Mouse (Mus musculus) cerebellum, adult 11 months (tissue): ENCODE data around the gene Ndrg4.

ENCODE experiments used
- DNase-seq: peaks from one replicate; pipeline ENCODE4 v3.0.0; 2022

The Ndrg4 gene

GRCm38 (mm10) chr8:95688073-95688672 is 11.4 kb downstream of the Ndrg4 start:
- no peak for DNase-seq

GRCm38 (mm10) chr8:95690929-95691541 is 14.3 kb downstream of the Ndrg4 start:
- no peak for DNase-seq

- no peak for DNase-seq
Measured at GRCm38 (mm10) chr8:95694631-95695030, 17.9 kb downstream of the Ndrg4 start.

GRCm38 (mm10) chr8:95696661-95697060 is 19.9 kb downstream of the Ndrg4 start:
- no peak for DNase-seq

- peak; percentile 74 for DNase-seq
Measured at GRCm38 (mm10) chr8:95697128-95697527, 20.3 kb downstream of the Ndrg4 start.

- DNase-seq = no peak
Measured at GRCm38 (mm10) chr8:95698179-95698578, 21.4 kb downstream of the Ndrg4 start.

- DNase-seq = no peak
Measured at GRCm38 (mm10) chr8:95700282-95700681, 23.5 kb downstream of the Ndrg4 start.

GRCm38 (mm10) chr8:95701809-95702208 is 25.0 kb downstream of the Ndrg4 start:
- peak; percentile 47 for DNase-seq

GRCm38 (mm10) chr8:95702480-95703446 is 26.0 kb downstream of the Ndrg4 start:
- DNase-seq = peak; percentile 89

GRCm38 (mm10) chr8:95703461-95704260 is 26.9 kb downstream of the Ndrg4 start:
- DNase-seq = peak; percentile 86

GRCm38 (mm10) chr8:95704538-95704937 is 27.8 kb downstream of the Ndrg4 start:
- DNase-seq = no peak

- DNase-seq = no peak
Measured at GRCm38 (mm10) chr8:95709579-95709978, 32.8 kb downstream of the Ndrg4 start.

- DNase-seq = no peak
Measured at GRCm38 (mm10) chr8:95711029-95711428, 34.2 kb downstream of the Ndrg4 start.

GRCm38 (mm10) chr8:95712395-95712794 is 35.6 kb downstream of the Ndrg4 start:
- no peak for DNase-seq

GRCm38 (mm10) chr8:95713100-95714010 is 36.6 kb downstream of the Ndrg4 start:
- peak; percentile 69 for DNase-seq

GRCm38 (mm10) chr8:95714367-95714766 is 37.6 kb downstream of the Ndrg4 start:
- no peak for DNase-seq

- no peak for DNase-seq
Measured at GRCm38 (mm10) chr8:95714837-95715413, 38.1 kb downstream of the Ndrg4 start.

- DNase-seq = peak; percentile 76
Measured at GRCm38 (mm10) chr8:95715676-95716531, 39.1 kb downstream of the Ndrg4 start, which contains the start of gene Setd6. Gene Setd6 (plus strand): TSS chr8:95715881.

GRCm38 (mm10) chr8:95716546-95717335 is 40.0 kb downstream of the Ndrg4 start:
- DNase-seq = no peak
